Mouse (Mus musculus) ES-E14 (cell line): ENCODE measurements around the gene Arhgef2. TPM values are rescaled to one million over a fixed set of nuclear protein-coding genes. Genes with fewer than 3 reads are reported as not detected.
A peak's percentile ranks its signal among the peaks of the same experiment; 100 is the strongest.

ENCODE experiments used
- DNase-seq: peaks from one replicate; pipeline ENCODE4 v3.0.0-alpha.2; 2013; ENCODE audit warnings: low read depth, low spot score
- H3K27ac ChIP-seq: 2 replicates; pipeline ENCODE4 v1.5.1; 2012; ENCODE audit warnings: low read depth, mild to moderate bottlenecking, low read length, moderate library complexity, mixed read lengths; ENCODE audit not compliant: poor library complexity, insufficient read depth, severe bottlenecking
- H3K36me3 ChIP-seq: 2 replicates; pipeline ENCODE4 v1.6.1; 2012; ENCODE audit warnings: mild to moderate bottlenecking, low read length, moderate library complexity, mixed read lengths; ENCODE audit not compliant: control insufficient read depth, poor library complexity, insufficient read depth, severe bottlenecking
- H3K4me1 ChIP-seq, 2 experiments: fragments of 150-350 bp in 1 of 2; sonication (generic) in 1 of 2; 2 replicates each; pipeline ENCODE4 v1.6.1; 2012; ENCODE audit warnings: low read length in 2 of 2, mild to moderate bottlenecking in 1 of 2, mixed read lengths in 1 of 2; ENCODE audit not compliant: control insufficient read depth in 2 of 2, insufficient read depth in 2 of 2, poor library complexity in 1 of 2
- H3K4me3 ChIP-seq, 2 experiments: fragments of 150-350 bp in 1 of 2; sonication (generic) in 1 of 2; 2 replicates each; pipeline ENCODE4 v1.5.1; 2012; ENCODE audit warnings: low read length in 2 of 2, low read depth in 1 of 2, mild to moderate bottlenecking in 1 of 2, mixed read lengths in 1 of 2; ENCODE audit not compliant: insufficient read depth in 1 of 2, poor library complexity in 1 of 2, severe bottlenecking in 1 of 2
- H3K9ac ChIP-seq: 2 replicates; pipeline ENCODE4 v1.6.1; 2012; ENCODE audit warnings: low read depth, mild to moderate bottlenecking, low read length, mixed read lengths; ENCODE audit not compliant: poor library complexity, insufficient read depth, severe bottlenecking
- H3K9me3 ChIP-seq: fragments of 150-350 bp; sonication (generic); 2 replicates; pipeline ENCODE4 v1.6.1; 2012; ENCODE audit warnings: low read depth, mild to moderate bottlenecking, low read length; ENCODE audit not compliant: control insufficient read depth, insufficient read depth
- CHD2 ChIP-seq: IDR thresholded peaks from 2 replicates; pipeline ENCODE4 v1.6.1; 2014; ENCODE audit warnings: mild to moderate bottlenecking, low read depth, low read length, inconsistent platforms
- HCFC1 ChIP-seq: IDR thresholded peaks from 2 replicates; pipeline ENCODE4 v1.6.1; 2012; ENCODE audit warnings: low read length, inconsistent platforms, borderline replicate concordance; ENCODE audit not compliant: insufficient read depth
- MAFK ChIP-seq: IDR thresholded peaks from 2 replicates; pipeline ENCODE4 v1.6.1; 2014; ENCODE audit warnings: mild to moderate bottlenecking, low read depth, low read length, inconsistent platforms; ENCODE audit not compliant: insufficient read depth
- ZC3H11A ChIP-seq: IDR thresholded peaks from 2 replicates; pipeline ENCODE4 v1.6.1; 2012; ENCODE audit warnings: low read depth, mild to moderate bottlenecking, inconsistent platforms, low read length, borderline replicate concordance
- ZNF384 ChIP-seq: IDR thresholded peaks from 2 replicates; pipeline ENCODE4 v1.6.1; 2012; ENCODE audit warnings: low read depth, low read length, inconsistent platforms
- in situ Hi-C, 2 experiments: fragments of 600-800 bp; cut with MboI; formaldehyde crosslinking; loops; one replicate each; pipeline ENCODE4 v1.15.1; 2025; ENCODE audit warnings: low sequenced_read_pairs in 2 of 2, inconsistent platforms in 1 of 2; ENCODE audit not compliant: unreplicated experiment in 2 of 2
- total RNA-seq: library from RNA; depleted of rRNA; stranded (reverse); fragments of 300-350 nt; gene quantifications from 2 replicates; pipeline ENCODE4 v1.2.3, GENCODE M21; 2012

The Arhgef2 gene
- total RNA-seq, 1 experiment = 50.8 TPM

- no peaks in the 10 kb centered on the region for H3K9me3 ChIP-seq
- in situ Hi-C loops = no loop called here
- H3K4me3 ChIP-seq = no peak overlapping the region
- H3K36me3 ChIP-seq = peaks cover 77% of the 10 kb centered on the region
- peaks cover 0 to 13% of the 10 kb centered on the region in 2 experiments; a peak in 2 of 4 replicates for H3K4me1 ChIP-seq
- no peak for DNase-seq
- no peak for TF ChIP-seq CHD2
- no peak for TF ChIP-seq HCFC1
- no peak for TF ChIP-seq MAFK
- TF ChIP-seq ZNF384 = no peak
- TF ChIP-seq ZC3H11A = no peak
- no peak overlapping the region for H3K27ac ChIP-seq
- H3K9ac ChIP-seq = no peak overlapping the region
Observed at GRCm38 (mm10) chr3:88636555-88636986, 30.8 kb downstream of the Arhgef2 start.

GRCm38 (mm10) chr3:88637134-88637533, 31.4 kb downstream of the Arhgef2 start:
- Histone ChIP-seq H3K4me3 (no peak overlapping the region), H3K9ac (no peak overlapping the region), H3K36me3 (peaks cover 75% of the 10 kb centered on the region), H3K27ac (no peak overlapping the region), H3K9me3 (no peaks in the 10 kb centered on the region), H3K4me1 (peaks cover 0 to 11% of the 10 kb centered on the region in 2 experiments; a peak in 2 of 4 replicates)
- in situ Hi-C loops = no loop called here
- no peak for DNase-seq
- TF ChIP-seq ZC3H11A = no peak
- no peak for TF ChIP-seq ZNF384
- no peak for TF ChIP-seq HCFC1
- no peak for TF ChIP-seq CHD2

- DNase-seq = no peak
Observed at GRCm38 (mm10) chr3:88639239-88639638, 33.5 kb downstream of the Arhgef2 start.

GRCm38 (mm10) chr3:88640676-88641075, 34.9 kb downstream of the Arhgef2 start:
- TF ChIP-seq ZNF384 = no peak
- no peak for TF ChIP-seq CHD2
- no peak for TF ChIP-seq MAFK
- no peak for TF ChIP-seq HCFC1
- TF ChIP-seq ZC3H11A = no peak
- no peak for DNase-seq
- H3K36me3 ChIP-seq = peaks cover 61% of the 10 kb centered on the region
- H3K9ac ChIP-seq = no peak overlapping the region
- no peaks in the 10 kb centered on the region for H3K9me3 ChIP-seq
- in situ Hi-C loops = no loop called here
- no peak overlapping the region for H3K4me3 ChIP-seq
- no peak overlapping the region for H3K27ac ChIP-seq
- peaks cover under 1 to 14% of the 10 kb centered on the region in 2 experiments; a peak in 3 of 4 replicates for H3K4me1 ChIP-seq

More at GRCm38 (mm10) chr3:88639239-88639638, 33.5 kb downstream of the Arhgef2 start:
- in situ Hi-C loops = no loop called here
- H3K9ac ChIP-seq = no peak overlapping the region
- no peaks in the 10 kb centered on the region for H3K9me3 ChIP-seq
- H3K36me3 ChIP-seq = peaks cover 71% of the 10 kb centered on the region
- no peak overlapping the region for H3K4me3 ChIP-seq
- H3K4me1 ChIP-seq = peaks cover 0 to 22% of the 10 kb centered on the region in 2 experiments; a peak in 2 of 4 replicates
- H3K27ac ChIP-seq = no peak overlapping the region
- TF ChIP-seq MAFK (no peak), ZC3H11A (no peak), ZNF384 (no peak), CHD2 (no peak), HCFC1 (no peak)

GRCm38 (mm10) chr3:88643078-88643477, 37.3 kb downstream of the Arhgef2 start:
- peaks cover 6 to 23% of the 10 kb centered on the region in 2 experiments; a peak in 3 of 4 replicates for H3K4me1 ChIP-seq
- H3K27ac ChIP-seq = peak overlapping the region; percentile 62; the same call in 1 of the 2 replicates
- TF ChIP-seq ZNF384 (no peak), MAFK (no peak), HCFC1 (no peak), ZC3H11A (no peak), CHD2 (no peak)
- in situ Hi-C loops = no loop called here
- no peaks in the 10 kb centered on the region for H3K9me3 ChIP-seq
- DNase-seq = no peak
- no peak overlapping the region for H3K4me3 ChIP-seq
- H3K9ac ChIP-seq = no peak overlapping the region
- peaks cover 57% of the 10 kb centered on the region for H3K36me3 ChIP-seq
